Mouse (Mus musculus) stomach, postnatal 0 days (tissue): Measurements from ENCODE around the gene Olfr544.

Source experiments
- CTCF ChIP-seq: IDR thresholded peaks from 2 replicates; pipeline ENCODE4 v1.5.1; 2016; ENCODE audit warnings: antibody characterized with exemption, low read depth, mild to moderate bottlenecking, moderate library complexity
- EP300 ChIP-seq: optimal IDR thresholded peaks from 2 replicates; pipeline ENCODE3; 2016; ENCODE audit warnings: antibody characterized with exemption

GRCm38 (mm10) chr7:102517051-102517335 is 28.9 kb upstream of the Olfr544 start:
- no peak for TF ChIP-seq CTCF
- no peak for TF ChIP-seq EP300
